Mouse (Mus musculus): ENCODE measurements around the gene Lmtk2. TPM values are rescaled to one million over a fixed set of nuclear protein-coding genes. Genes with fewer than 3 reads are reported as not detected.

Gene Lmtk2
- polyA plus RNA-seq (2014; fragmentation: Nextera tagmentation; extraction: Ambion mirVana) = 10.8 and 11.1 TPM in 2 replicates

DNA sequence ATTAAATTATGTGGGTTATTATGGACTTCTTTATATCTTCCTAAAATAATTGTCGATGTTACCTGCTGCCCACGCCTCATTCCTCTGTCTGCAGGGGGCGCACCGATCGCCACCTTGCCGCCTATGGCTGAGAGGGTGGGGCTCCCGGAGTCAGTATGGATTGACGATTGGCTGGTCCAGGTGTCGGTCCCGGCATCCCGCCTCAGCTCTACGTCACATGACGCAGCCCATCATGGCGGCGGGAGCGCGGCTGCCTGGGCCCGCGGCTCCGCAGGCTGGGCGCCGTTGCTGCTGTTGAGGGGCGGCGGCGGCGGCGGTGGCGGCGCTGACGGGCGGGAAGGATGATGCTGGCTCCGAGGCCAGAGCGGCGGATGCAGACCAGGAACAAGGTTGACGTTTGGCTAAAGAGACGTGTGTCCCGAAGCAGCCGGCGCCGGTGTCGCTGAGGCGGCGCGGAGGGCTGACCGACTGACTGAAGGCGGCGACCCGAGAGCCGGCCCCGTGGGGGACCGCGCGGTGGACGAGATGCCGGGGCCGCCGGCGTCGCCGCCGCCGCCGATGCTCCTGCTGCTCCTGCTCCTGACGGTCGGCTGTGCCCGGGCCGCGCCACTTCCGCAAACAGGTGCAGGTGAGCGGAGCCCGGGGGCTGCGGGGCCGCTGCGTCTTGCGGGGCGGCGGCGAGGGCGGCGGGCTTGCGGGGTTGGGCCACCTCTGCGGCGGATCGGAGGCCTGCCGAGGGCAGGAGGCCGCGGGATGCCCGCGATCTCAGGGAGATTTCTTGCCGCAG, at the start of gene Lmtk2:
TSS of gene Lmtk2 (plus strand) at position 288 of the 787 bp plus-strand sequence.
- peak within 1 kb of the TSS; percentile 93 for H3K4me3 ChIP-seq (ENCODE audit: low read depth, low read length)
- peaks cover 6% of the 10 kb centered on the region for H3K4me1 ChIP-seq (ENCODE audit: control insufficient read depth, insufficient read depth, low read length)
- no peaks in the 10 kb centered on the region for H3K9me3 ChIP-seq (ENCODE audit: control insufficient read depth, low read length)
- peak within 1 kb of the TSS; percentile 92 for H3K9ac ChIP-seq (replicated peaks; ENCODE audit: low read depth, low read length)
- peak within 1 kb of the TSS; percentile 90 for H3K27ac ChIP-seq (ENCODE audit: low read depth, low read length)
- ATAC-seq (ENCODE audit: low read depth) = peak; percentile 100
- no peaks in the 10 kb centered on the region for H3K27me3 ChIP-seq (ENCODE audit: control insufficient read depth, insufficient read depth, low read length)
- under 1% methylated on average over 59 of the region's 90 CpGs for WGBS
- peak within 1 kb of the TSS; percentile 65 for H3K4me2 ChIP-seq (ENCODE audit: low read depth, low read length)
- H3K36me3 ChIP-seq (ENCODE audit: control insufficient read depth, insufficient read depth, low read length) = no peaks in the 10 kb centered on the region

DNA sequence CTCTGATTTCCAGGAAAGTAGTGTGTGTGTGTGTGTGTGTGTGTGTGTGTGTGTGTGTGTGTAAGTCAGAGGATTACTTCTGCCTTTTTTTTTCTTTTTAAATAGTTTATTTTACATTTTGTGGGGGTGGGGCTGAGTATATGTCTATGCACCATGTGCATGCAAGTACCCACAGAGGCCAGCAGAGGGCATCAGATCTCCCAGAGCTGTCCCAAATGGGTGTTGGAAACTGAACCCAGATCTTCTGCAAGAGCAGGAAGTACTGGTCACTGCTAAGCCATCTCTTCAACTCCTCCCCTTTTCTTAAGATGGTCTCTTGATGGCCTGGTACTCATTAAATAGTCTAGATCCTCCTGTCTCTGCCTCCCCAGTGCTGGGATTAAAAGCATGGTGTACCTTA, 49.0 kb upstream of the Lmtk2 start:
- H3K36me3 ChIP-seq (ENCODE audit: control insufficient read depth, insufficient read depth, low read length) = no peaks in the 10 kb centered on the region
- H3K9me3 ChIP-seq (ENCODE audit: control insufficient read depth, low read length) = no peaks in the 10 kb centered on the region
- no peak overlapping the region for H3K4me2 ChIP-seq (ENCODE audit: low read depth, low read length)
- ATAC-seq (ENCODE audit: low read depth) = no peak
- no peaks in the 10 kb centered on the region for H3K27me3 ChIP-seq (ENCODE audit: control insufficient read depth, insufficient read depth, low read length)
- H3K9ac ChIP-seq (replicated peaks; ENCODE audit: low read depth, low read length) = no peak overlapping the region
- no peak overlapping the region for H3K27ac ChIP-seq (ENCODE audit: low read depth, low read length)
- H3K4me1 ChIP-seq (ENCODE audit: control insufficient read depth, insufficient read depth, low read length) = no peaks in the 10 kb centered on the region
- no peak overlapping the region for H3K4me3 ChIP-seq (ENCODE audit: low read depth, low read length)

DNA sequence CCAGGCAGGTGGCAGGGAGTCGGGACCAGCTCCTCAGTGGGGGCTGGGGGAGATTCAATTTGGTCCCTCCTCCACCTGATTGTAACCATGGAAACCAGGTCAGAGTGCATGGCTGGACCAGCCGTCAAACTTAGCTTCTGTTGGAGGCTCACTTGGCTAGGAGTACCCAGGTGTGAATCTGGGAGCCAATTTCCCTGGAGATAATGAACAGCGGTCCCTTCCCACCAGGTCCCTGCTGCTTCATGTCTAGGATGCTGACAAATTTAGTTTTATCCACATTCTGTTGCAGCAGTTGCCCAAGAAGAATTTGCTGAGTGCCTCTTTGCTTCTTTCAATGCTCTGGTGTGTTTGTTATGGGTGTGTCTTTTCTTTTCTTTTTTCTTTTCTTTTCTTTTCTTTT, 46.8 kb upstream of the Lmtk2 start:
- H3K9ac ChIP-seq (replicated peaks; ENCODE audit: low read depth, low read length) = no peak overlapping the region
- no peaks in the 10 kb centered on the region for H3K4me1 ChIP-seq (ENCODE audit: control insufficient read depth, insufficient read depth, low read length)
- no peak for ATAC-seq (ENCODE audit: low read depth)
- no peaks in the 10 kb centered on the region for H3K36me3 ChIP-seq (ENCODE audit: control insufficient read depth, insufficient read depth, low read length)
- no peak overlapping the region for H3K4me2 ChIP-seq (ENCODE audit: low read depth, low read length)
- no peak overlapping the region for H3K4me3 ChIP-seq (ENCODE audit: low read depth, low read length)
- H3K27me3 ChIP-seq (ENCODE audit: control insufficient read depth, insufficient read depth, low read length) = no peaks in the 10 kb centered on the region
- H3K9me3 ChIP-seq (ENCODE audit: control insufficient read depth, low read length) = no peaks in the 10 kb centered on the region
- WGBS = 39% methylated on average over 3 of the region's 3 CpGs
- no peak overlapping the region for H3K27ac ChIP-seq (ENCODE audit: low read depth, low read length)

DNA sequence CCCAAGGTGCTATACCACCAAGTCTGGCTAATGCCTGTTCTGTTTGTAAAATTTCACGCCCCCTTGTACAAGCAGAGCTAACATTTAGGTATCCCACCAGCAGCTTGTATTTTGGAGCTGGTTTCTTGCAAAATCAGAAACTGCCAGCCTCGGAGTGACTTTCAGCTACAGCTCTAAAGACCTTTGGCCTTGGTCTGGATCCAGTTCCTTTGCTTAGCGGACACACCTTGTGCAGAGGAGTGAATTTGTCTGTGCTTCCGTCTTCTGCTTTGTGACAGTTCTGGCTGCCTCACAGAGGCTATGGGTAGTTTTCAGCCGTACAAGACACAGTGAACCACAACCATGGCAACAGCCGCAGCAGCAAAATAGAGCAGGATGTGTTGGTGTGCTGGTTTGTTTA, 45.9 kb upstream of the Lmtk2 start:
- no peaks in the 10 kb centered on the region for H3K9me3 ChIP-seq (ENCODE audit: control insufficient read depth, low read length)
- no peak overlapping the region for H3K9ac ChIP-seq (replicated peaks; ENCODE audit: low read depth, low read length)
- H3K4me3 ChIP-seq (ENCODE audit: low read depth, low read length) = no peak overlapping the region
- H3K4me1 ChIP-seq (ENCODE audit: control insufficient read depth, insufficient read depth, low read length) = no peaks in the 10 kb centered on the region
- no peak overlapping the region for H3K4me2 ChIP-seq (ENCODE audit: low read depth, low read length)
- H3K36me3 ChIP-seq (ENCODE audit: control insufficient read depth, insufficient read depth, low read length) = no peaks in the 10 kb centered on the region
- ATAC-seq (ENCODE audit: low read depth) = no peak
- 94% methylated on average over 6 of the region's 6 CpGs for WGBS
- H3K27ac ChIP-seq (ENCODE audit: low read depth, low read length) = no peak overlapping the region
- no peaks in the 10 kb centered on the region for H3K27me3 ChIP-seq (ENCODE audit: control insufficient read depth, insufficient read depth, low read length)

- Histone ChIP-seq H3K27me3 (ENCODE audit: control insufficient read depth, insufficient read depth, low read length) (no peaks in the 10 kb centered on the region), H3K27ac (ENCODE audit: low read depth, low read length) (no peak overlapping the region), H3K9ac (replicated peaks; ENCODE audit: low read depth, low read length) (no peak overlapping the region), H3K36me3 (ENCODE audit: control insufficient read depth, insufficient read depth, low read length) (no peaks in the 10 kb centered on the region), H3K4me1 (ENCODE audit: control insufficient read depth, insufficient read depth, low read length) (no peaks in the 10 kb centered on the region), H3K9me3 (ENCODE audit: control insufficient read depth, low read length) (no peaks in the 10 kb centered on the region), H3K4me3 (ENCODE audit: low read depth, low read length) (no peak overlapping the region), H3K4me2 (ENCODE audit: low read depth, low read length) (no peak overlapping the region)
- 72% methylated on average over 5 of the region's 5 CpGs for WGBS
- ATAC-seq (ENCODE audit: low read depth) = no peak
Measured at GRCm38 (mm10) chr5:144064093-144064492, 36.1 kb upstream of the Lmtk2 start.

DNA sequence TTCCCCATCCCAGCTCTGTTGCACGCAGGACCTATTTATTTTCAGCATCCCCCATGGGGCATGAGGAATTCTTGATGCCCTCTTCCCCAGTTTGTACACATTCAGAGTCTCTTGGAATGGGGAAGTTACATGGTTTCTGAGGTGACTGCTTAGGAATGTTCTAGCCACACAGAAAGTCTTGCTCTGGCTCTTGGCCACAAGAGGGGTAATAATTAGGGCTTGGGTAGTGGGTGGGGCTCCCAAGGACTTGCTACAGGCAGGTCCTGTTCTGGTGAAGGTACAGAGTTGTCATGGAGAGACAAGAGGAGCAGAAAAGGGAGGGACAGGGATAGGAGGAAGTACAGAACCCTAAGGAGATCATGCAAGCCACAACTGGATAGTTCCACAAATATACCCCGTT, 34.2 kb upstream of the Lmtk2 start:
- Histone ChIP-seq H3K4me2 (ENCODE audit: low read depth, low read length) (no peak overlapping the region), H3K36me3 (ENCODE audit: control insufficient read depth, insufficient read depth, low read length) (no peaks in the 10 kb centered on the region), H3K9me3 (ENCODE audit: control insufficient read depth, low read length) (no peaks in the 10 kb centered on the region), H3K9ac (replicated peaks; ENCODE audit: low read depth, low read length) (no peak overlapping the region), H3K4me1 (ENCODE audit: control insufficient read depth, insufficient read depth, low read length) (no peaks in the 10 kb centered on the region), H3K27ac (ENCODE audit: low read depth, low read length) (no peak overlapping the region), H3K27me3 (ENCODE audit: control insufficient read depth, insufficient read depth, low read length) (no peaks in the 10 kb centered on the region), H3K4me3 (ENCODE audit: low read depth, low read length) (no peak overlapping the region)
- no peak for ATAC-seq (ENCODE audit: low read depth)
- WGBS = 87% methylated on average over 2 of the region's 2 CpGs

GRCm38 (mm10) chr5:144070064-144070463, 30.2 kb upstream of the Lmtk2 start:
- Histone ChIP-seq H3K4me2 (ENCODE audit: low read depth, low read length) (no peak overlapping the region), H3K27me3 (ENCODE audit: control insufficient read depth, insufficient read depth, low read length) (no peaks in the 10 kb centered on the region), H3K27ac (ENCODE audit: low read depth, low read length) (no peak overlapping the region), H3K4me3 (ENCODE audit: low read depth, low read length) (no peak overlapping the region), H3K36me3 (ENCODE audit: control insufficient read depth, insufficient read depth, low read length) (no peaks in the 10 kb centered on the region), H3K9me3 (ENCODE audit: control insufficient read depth, low read length) (no peaks in the 10 kb centered on the region), H3K9ac (replicated peaks; ENCODE audit: low read depth, low read length) (no peak overlapping the region), H3K4me1 (ENCODE audit: control insufficient read depth, insufficient read depth, low read length) (no peaks in the 10 kb centered on the region)
- no peak for ATAC-seq (ENCODE audit: low read depth)
- WGBS = 100% methylated on average over 1 of the region's 1 CpGs

- no peak overlapping the region for H3K27ac ChIP-seq (ENCODE audit: low read depth, low read length)
- H3K9me3 ChIP-seq (ENCODE audit: control insufficient read depth, low read length) = no peaks in the 10 kb centered on the region
- ATAC-seq (ENCODE audit: low read depth) = no peak
- H3K4me3 ChIP-seq (ENCODE audit: low read depth, low read length) = no peak overlapping the region
- no peaks in the 10 kb centered on the region for H3K27me3 ChIP-seq (ENCODE audit: control insufficient read depth, insufficient read depth, low read length)
- no peaks in the 10 kb centered on the region for H3K36me3 ChIP-seq (ENCODE audit: control insufficient read depth, insufficient read depth, low read length)
- no peak overlapping the region for H3K4me2 ChIP-seq (ENCODE audit: low read depth, low read length)
- H3K9ac ChIP-seq (replicated peaks; ENCODE audit: low read depth, low read length) = no peak overlapping the region
- 30% methylated on average over 1 of the region's 1 CpGs for WGBS
- H3K4me1 ChIP-seq (ENCODE audit: control insufficient read depth, insufficient read depth, low read length) = no peaks in the 10 kb centered on the region
Measured at GRCm38 (mm10) chr5:144071249-144071648, 29.0 kb upstream of the Lmtk2 start.

DNA sequence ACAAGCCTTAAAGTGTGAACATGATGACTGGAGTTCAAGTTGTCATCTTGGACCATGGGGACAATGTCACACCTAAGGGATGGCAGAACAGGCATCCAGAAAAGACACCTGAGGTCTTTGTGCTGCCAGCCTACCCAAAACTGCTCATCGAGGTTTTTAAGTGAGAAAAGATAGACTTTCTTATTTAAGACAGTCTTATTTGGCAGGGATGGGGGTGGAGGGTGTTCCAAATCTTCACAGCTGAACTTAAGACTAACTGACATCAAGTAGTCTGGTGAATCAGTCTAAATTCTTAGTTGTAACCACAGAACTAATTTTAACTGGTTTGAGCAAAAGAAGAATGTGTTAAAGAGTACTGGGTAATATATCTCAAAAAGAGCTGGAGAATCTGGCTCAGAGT, 22.7 kb upstream of the Lmtk2 start:
- no peak overlapping the region for H3K9ac ChIP-seq (replicated peaks; ENCODE audit: low read depth, low read length)
- no peaks in the 10 kb centered on the region for H3K4me1 ChIP-seq (ENCODE audit: control insufficient read depth, insufficient read depth, low read length)
- ATAC-seq (ENCODE audit: low read depth) = no peak
- H3K36me3 ChIP-seq (ENCODE audit: control insufficient read depth, insufficient read depth, low read length) = no peaks in the 10 kb centered on the region
- no peak overlapping the region for H3K4me2 ChIP-seq (ENCODE audit: low read depth, low read length)
- 90% methylated on average over 1 of the region's 1 CpGs for WGBS
- H3K4me3 ChIP-seq (ENCODE audit: low read depth, low read length) = no peak overlapping the region
- H3K27ac ChIP-seq (ENCODE audit: low read depth, low read length) = no peak overlapping the region
- no peaks in the 10 kb centered on the region for H3K9me3 ChIP-seq (ENCODE audit: control insufficient read depth, low read length)
- H3K27me3 ChIP-seq (ENCODE audit: control insufficient read depth, insufficient read depth, low read length) = no peaks in the 10 kb centered on the region

Measured in neural tube, embryonic 14.5 days (tissue).